Mouse (Mus musculus): Measurements from ENCODE around the gene Tyrobp.

- TF ChIP-seq CTCF (IDR thresholded peaks at IDR 0.05; ENCODE audit: insufficient read depth, low read length) (no peak), POLR2A (IDR thresholded peaks at IDR 0.05; ENCODE audit: borderline replicate concordance, extremely low read depth, low read depth, low read length) (no peak)
Measured at GRCm38 (mm10) chr7:30463568-30463967, 50.0 kb downstream of the Tyrobp start.

Measured in lung, adult 2 months (tissue).